Mouse (Mus musculus) ES-E14 (cell line): Measurements from ENCODE around the gene Gm38431. TPM values are rescaled to one million over a fixed set of nuclear protein-coding genes. Genes with fewer than 3 reads are reported as not detected.

ENCODE experiments used
- DNase-seq: peaks from one replicate; pipeline ENCODE4 v3.0.0-alpha.2; 2013; ENCODE audit warnings: low read depth, low spot score
- H3K27ac ChIP-seq: 2 replicates; pipeline ENCODE4 v1.5.1; 2012; ENCODE audit warnings: low read depth, mild to moderate bottlenecking, low read length, moderate library complexity, mixed read lengths; ENCODE audit not compliant: poor library complexity, insufficient read depth, severe bottlenecking
- H3K36me3 ChIP-seq: 2 replicates; pipeline ENCODE4 v1.6.1; 2012; ENCODE audit warnings: mild to moderate bottlenecking, low read length, moderate library complexity, mixed read lengths; ENCODE audit not compliant: control insufficient read depth, poor library complexity, insufficient read depth, severe bottlenecking
- H3K4me1 ChIP-seq, 2 experiments: fragments of 150-350 bp in 1 of 2; sonication (generic) in 1 of 2; 2 replicates each; pipeline ENCODE4 v1.6.1; 2012; ENCODE audit warnings: low read length in 2 of 2, mild to moderate bottlenecking in 1 of 2, mixed read lengths in 1 of 2; ENCODE audit not compliant: control insufficient read depth in 2 of 2, insufficient read depth in 2 of 2, poor library complexity in 1 of 2
- H3K4me3 ChIP-seq, 2 experiments: fragments of 150-350 bp in 1 of 2; sonication (generic) in 1 of 2; 2 replicates each; pipeline ENCODE4 v1.5.1; 2012; ENCODE audit warnings: low read length in 2 of 2, low read depth in 1 of 2, mild to moderate bottlenecking in 1 of 2, mixed read lengths in 1 of 2; ENCODE audit not compliant: insufficient read depth in 1 of 2, poor library complexity in 1 of 2, severe bottlenecking in 1 of 2
- H3K9ac ChIP-seq: 2 replicates; pipeline ENCODE4 v1.6.1; 2012; ENCODE audit warnings: low read depth, mild to moderate bottlenecking, low read length, mixed read lengths; ENCODE audit not compliant: poor library complexity, insufficient read depth, severe bottlenecking
- H3K9me3 ChIP-seq: fragments of 150-350 bp; sonication (generic); 2 replicates; pipeline ENCODE4 v1.6.1; 2012; ENCODE audit warnings: low read depth, mild to moderate bottlenecking, low read length; ENCODE audit not compliant: control insufficient read depth, insufficient read depth
- CHD2 ChIP-seq: IDR thresholded peaks from 2 replicates; pipeline ENCODE4 v1.6.1; 2014; ENCODE audit warnings: mild to moderate bottlenecking, low read depth, low read length, inconsistent platforms
- HCFC1 ChIP-seq: IDR thresholded peaks from 2 replicates; pipeline ENCODE4 v1.6.1; 2012; ENCODE audit warnings: low read length, inconsistent platforms, borderline replicate concordance; ENCODE audit not compliant: insufficient read depth
- MAFK ChIP-seq: IDR thresholded peaks from 2 replicates; pipeline ENCODE4 v1.6.1; 2014; ENCODE audit warnings: mild to moderate bottlenecking, low read depth, low read length, inconsistent platforms; ENCODE audit not compliant: insufficient read depth
- ZC3H11A ChIP-seq: IDR thresholded peaks from 2 replicates; pipeline ENCODE4 v1.6.1; 2012; ENCODE audit warnings: low read depth, mild to moderate bottlenecking, inconsistent platforms, low read length, borderline replicate concordance
- ZNF384 ChIP-seq: IDR thresholded peaks from 2 replicates; pipeline ENCODE4 v1.6.1; 2012; ENCODE audit warnings: low read depth, low read length, inconsistent platforms
- in situ Hi-C, 2 experiments: fragments of 600-800 bp; cut with MboI; formaldehyde crosslinking; loops; one replicate each; pipeline ENCODE4 v1.15.1; 2025; ENCODE audit warnings: low sequenced_read_pairs in 2 of 2, inconsistent platforms in 1 of 2; ENCODE audit not compliant: unreplicated experiment in 2 of 2
- total RNA-seq: library from RNA; depleted of rRNA; stranded (reverse); fragments of 300-350 nt; gene quantifications from 2 replicates; pipeline ENCODE4 v1.2.3, GENCODE M21; 2012

Gene Gm38431
- total RNA-seq, 1 experiment, result 18.5 TPM

DNA sequence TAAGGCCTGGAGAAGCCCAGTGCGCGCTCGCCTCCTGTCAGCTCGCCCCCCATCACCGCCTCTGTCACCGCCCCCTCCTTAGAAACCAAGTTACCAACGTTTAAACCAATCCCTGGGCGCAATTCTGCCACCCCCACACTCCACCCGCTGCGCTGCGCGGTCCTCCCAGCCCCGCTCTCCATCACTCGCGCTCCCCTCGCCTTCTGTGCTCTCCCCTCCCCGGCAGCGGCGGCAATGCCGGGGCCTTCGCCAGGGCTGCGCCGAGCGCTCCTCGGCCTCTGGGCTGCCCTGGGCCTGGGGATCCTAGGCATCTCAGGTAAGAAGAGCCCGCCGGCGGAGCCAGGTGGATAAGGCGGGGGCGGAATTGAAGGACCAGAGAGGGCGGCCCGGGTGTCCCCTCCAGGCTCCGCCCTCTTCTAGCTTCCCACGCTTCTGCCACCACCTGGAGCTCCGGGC, 59.9 kb downstream of the Gm38431 start, which contains the start of gene Icam5:
Icam5 (plus strand) TSS at position 178 of the 456 bp plus-strand sequence.
- Histone ChIP-seq H3K4me1 (peaks cover 8 to 51% of the 10 kb centered on the region in 2 experiments), H3K4me3 (peak within 1 kb of the TSS; percentile 67 to 85), H3K36me3 (peaks cover 14% of the 10 kb centered on the region), H3K9me3 (no peaks in the 10 kb centered on the region), H3K9ac (peak within 1 kb of the TSS; percentile 31; the same call in 1 of the 2 replicates), H3K27ac (no peak within 1 kb of the TSS)
- in situ Hi-C loops, result no loop called here
- TF ChIP-seq ZNF384 (no peak), MAFK (no peak), HCFC1 (no peak), ZC3H11A (no peak), CHD2 (no peak)
- DNase-seq, result no peak

DNA sequence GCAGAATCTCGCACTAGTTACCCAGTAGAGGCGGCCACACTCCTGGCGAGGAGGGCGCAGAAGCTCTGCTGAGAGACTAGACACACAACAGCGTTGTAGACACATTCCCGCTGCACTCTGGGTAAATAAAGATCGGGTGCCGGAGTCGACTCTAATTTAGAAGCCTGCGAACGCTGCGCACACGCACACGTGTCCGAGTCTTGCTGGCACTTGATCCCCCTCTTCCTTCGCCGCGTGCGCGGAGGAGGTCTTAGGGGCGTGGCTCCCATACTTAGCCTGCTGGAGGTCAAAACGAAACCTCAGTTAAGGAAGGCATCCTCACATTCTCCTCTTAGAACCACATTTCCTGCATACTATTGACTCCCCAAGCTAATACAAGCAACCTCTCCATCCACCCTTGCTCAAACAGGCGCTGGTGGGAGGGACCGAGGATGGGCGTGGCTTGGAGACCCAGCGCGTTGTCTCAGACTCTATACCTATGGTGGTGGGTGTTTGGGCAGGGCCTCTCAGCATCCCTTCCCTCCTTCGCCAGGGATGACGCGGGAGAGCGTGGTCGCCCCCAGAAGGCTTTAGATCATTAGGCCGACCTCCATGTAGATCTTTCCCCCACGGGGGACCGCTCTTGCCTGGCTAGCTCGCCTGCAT, 60.4 kb downstream of the Gm38431 start:
- H3K9ac ChIP-seq, result peak overlapping the region; percentile 25; the same call in 1 of the 2 replicates

DNA sequence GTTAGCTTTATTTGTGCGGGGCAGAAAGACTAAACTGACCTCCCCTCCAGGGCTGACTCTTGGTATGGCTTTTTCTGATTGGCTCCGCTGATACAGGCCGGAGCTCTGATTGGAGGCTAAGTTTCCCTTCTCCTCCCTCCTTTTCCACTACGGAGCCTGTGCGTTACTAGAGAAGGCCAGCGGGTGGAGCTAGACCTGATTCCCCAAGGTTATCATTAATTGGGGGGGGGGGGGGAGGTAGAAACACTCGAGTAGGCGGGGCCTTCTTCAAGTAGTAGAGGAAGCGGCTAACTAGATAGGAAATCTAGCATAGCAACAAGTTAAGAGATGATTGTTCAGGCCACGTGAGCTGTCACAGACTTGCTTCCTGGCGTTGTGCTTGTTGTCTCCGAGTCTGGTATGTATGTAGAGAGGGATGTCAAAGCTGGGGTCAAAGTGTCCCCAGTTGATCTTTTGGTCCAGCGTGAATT, 61.0 kb downstream of the Gm38431 start:
- TF ChIP-seq ZNF384 (no peak; the same call in 1 of the 2 replicates), CHD2 (peak; percentile 44; the same call in 1 of the 2 replicates), HCFC1 (no peak)
- Histone ChIP-seq H3K4me3 (peak overlapping the region; percentile 67 to 85), H3K27ac (no peak overlapping the region), H3K9me3 (no peaks in the 10 kb centered on the region), H3K36me3 (peaks cover 22% of the 10 kb centered on the region), H3K4me1 (peaks cover 8 to 49% of the 10 kb centered on the region in 2 experiments), H3K9ac (peak overlapping the region; percentile 25; the same call in 1 of the 2 replicates)
- in situ Hi-C loops, result no loop called here
- peak; percentile 94 for DNase-seq

More for the DNA sequence above, 60.4 kb downstream of the Gm38431 start:
- H3K27ac ChIP-seq, result no peak overlapping the region
- TF ChIP-seq HCFC1 (0 out of 2 replicates have a peak, but pooled peaks have one; percentile 12), ZC3H11A (no peak)
- in situ Hi-C loops, result no loop called here
- DNase-seq, result peak; percentile 66
- no peaks in the 10 kb centered on the region for H3K9me3 ChIP-seq
- H3K4me3 ChIP-seq, result peak overlapping the region; percentile 67 to 85
- peaks cover 17% of the 10 kb centered on the region for H3K36me3 ChIP-seq
- H3K4me1 ChIP-seq, result peaks cover 8 to 47% of the 10 kb centered on the region in 2 experiments

DNA sequence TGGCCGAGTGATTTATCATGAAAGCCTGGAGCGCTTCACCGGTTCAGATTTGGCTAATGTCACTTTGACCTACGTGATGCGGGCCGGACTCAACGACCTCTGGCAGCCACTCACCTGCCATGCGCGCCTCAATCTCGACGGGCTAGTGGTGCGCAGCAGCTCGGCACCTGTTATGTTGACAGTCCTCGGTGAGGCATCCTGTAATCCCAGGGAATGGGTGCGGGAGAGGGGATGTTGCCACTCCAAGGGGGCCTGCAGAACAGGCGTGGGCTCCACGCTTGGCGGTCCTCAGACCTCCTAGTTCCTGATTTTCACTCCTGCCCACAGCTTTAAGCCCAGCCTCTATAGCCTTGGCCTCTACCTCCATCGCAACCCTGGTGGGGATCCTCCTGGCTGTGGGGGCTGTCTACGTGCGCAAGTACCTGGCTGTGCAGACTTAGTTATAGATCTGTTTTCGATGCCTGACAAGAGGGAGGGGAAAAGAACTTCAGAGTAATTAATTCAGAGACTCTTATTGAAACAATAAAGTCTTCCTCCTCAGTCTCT, 61.7 kb downstream of the Gm38431 start:
- Histone ChIP-seq H3K4me1 (peaks cover 8 to 48% of the 10 kb centered on the region in 2 experiments), H3K9me3 (no peaks in the 10 kb centered on the region), H3K9ac (peak overlapping the region; percentile 41), H3K27ac (peak overlapping the region; percentile 1; the same call in 1 of the 2 replicates), H3K4me3 (peak overlapping the region; percentile 28 to 39), H3K36me3 (peaks cover 28% of the 10 kb centered on the region)
- in situ Hi-C loops, result no loop called here
- DNase-seq, result no peak
- TF ChIP-seq MAFK, result no peak
- TF ChIP-seq ZC3H11A, result no peak
- TF ChIP-seq CHD2, result no peak
- no peak for TF ChIP-seq HCFC1
- no peak for TF ChIP-seq ZNF384
